Mouse (Mus musculus): ENCODE data around the gene E130208F15Rik. TPM values are rescaled to one million over a fixed set of nuclear protein-coding genes. Genes with fewer than 3 reads are reported as not detected.

The E130208F15Rik gene
- total and polyA plus RNA-seq, 2 experiments from 2014 or later, result 0.05 TPM; not detected in 1

DNA sequence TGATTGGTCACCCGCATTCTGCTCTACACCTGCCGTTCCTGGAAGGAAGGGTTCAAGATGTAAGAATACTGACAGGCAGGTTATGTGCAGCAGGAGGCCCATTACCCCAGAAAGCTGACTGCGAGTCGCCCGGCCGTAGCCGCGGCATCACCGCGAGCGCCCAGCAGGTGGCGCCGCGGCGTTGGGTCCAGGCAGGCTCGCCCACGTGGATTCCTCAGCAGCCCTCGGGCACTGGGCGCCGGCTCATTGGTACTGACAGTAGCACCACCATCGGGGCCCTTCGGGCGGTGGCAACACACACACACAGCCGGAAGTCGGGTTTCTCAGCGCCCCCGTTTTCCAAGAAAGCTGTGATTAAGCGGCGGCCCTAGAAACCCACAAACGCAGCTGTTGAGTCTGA, 26.3 kb downstream of the E130208F15Rik start:
- Histone ChIP-seq H3K27ac (ENCODE audit: low read depth, low read length) (no peak overlapping the region), H3K9ac (replicated peaks; ENCODE audit: low read length, poor library complexity, severe bottlenecking) (no peak overlapping the region), H3K36me3 (ENCODE audit: insufficient read depth, low read length) (no peaks in the 10 kb centered on the region), H3K27me3 (ENCODE audit: insufficient read depth, low read length) (peaks cover 10% of the 10 kb centered on the region; the same call in 1 of the 2 replicates), H3K4me2 (ENCODE audit: low read depth, low read length, poor library complexity, severe bottlenecking) (peak overlapping the region; percentile 47), H3K4me1 (ENCODE audit: insufficient read depth, low read length) (no peaks in the 10 kb centered on the region), H3K4me3 (ENCODE audit: low read depth, low read length) (peak overlapping the region; percentile 17; the same call in 1 of the 2 replicates), H3K9me3 (ENCODE audit: low read length) (no peaks in the 10 kb centered on the region)
- 2% methylated on average over 30 of the region's 30 CpGs for WGBS
- ATAC-seq (ENCODE audit: low FRiP score), result peak; percentile 63
- DNase-seq (ENCODE audit: low spot score), result peak; percentile 82
- peak; percentile 85 for TF ChIP-seq CTCF (IDR thresholded peaks at IDR 0.05)

- Histone ChIP-seq H3K9ac (replicated peaks; ENCODE audit: low read length, poor library complexity, severe bottlenecking) (no peak overlapping the region), H3K4me2 (ENCODE audit: low read depth, low read length, poor library complexity, severe bottlenecking) (no peak overlapping the region), H3K27ac (ENCODE audit: low read depth, low read length) (no peak overlapping the region), H3K4me1 (ENCODE audit: insufficient read depth, low read length) (no peaks in the 10 kb centered on the region), H3K4me3 (ENCODE audit: low read depth, low read length) (no peak overlapping the region), H3K27me3 (ENCODE audit: insufficient read depth, low read length) (0 out of 2 replicates have a peak, but pooled peaks cover 4% of the 10 kb centered on the region), H3K9me3 (ENCODE audit: low read length) (no peaks in the 10 kb centered on the region), H3K36me3 (ENCODE audit: insufficient read depth, low read length) (peaks cover 26% of the 10 kb centered on the region)
- ATAC-seq (ENCODE audit: low FRiP score) (peak; percentile 58; the same call in 1 of the 2 replicates), DNase-seq (ENCODE audit: low spot score) (peak; percentile 86)
- 16% methylated on average over 6 of the region's 6 CpGs for WGBS
- TF ChIP-seq CTCF (IDR thresholded peaks at IDR 0.05), result peak; percentile 80
These were observed 31.8 kb downstream of the E130208F15Rik start for GRCm38 (mm10) chr7:30353279-30353822.

- Histone ChIP-seq H3K4me1 (ENCODE audit: insufficient read depth, low read length) (no peaks in the 10 kb centered on the region), H3K4me3 (ENCODE audit: low read depth, low read length) (no peak overlapping the region), H3K27me3 (ENCODE audit: insufficient read depth, low read length) (no peaks in the 10 kb centered on the region), H3K27ac (ENCODE audit: low read depth, low read length) (no peak overlapping the region), H3K36me3 (ENCODE audit: insufficient read depth, low read length) (peaks cover 27% of the 10 kb centered on the region), H3K4me2 (ENCODE audit: low read depth, low read length, poor library complexity, severe bottlenecking) (no peak overlapping the region), H3K9ac (replicated peaks; ENCODE audit: low read length, poor library complexity, severe bottlenecking) (no peak overlapping the region), H3K9me3 (ENCODE audit: low read length) (no peaks in the 10 kb centered on the region)
- WGBS, result 71% methylated on average over 4 of the region's 4 CpGs
- no peak for TF ChIP-seq CTCF (IDR thresholded peaks at IDR 0.05)
- DNase-seq (ENCODE audit: low spot score), result no peak
- ATAC-seq (ENCODE audit: low FRiP score), result 0 out of 2 replicates have a peak, but pooled peaks have one; percentile 13
These were observed 32.5 kb downstream of the E130208F15Rik start for GRCm38 (mm10) chr7:30354059-30354458.

GRCm38 (mm10) chr7:30358378-30359186, 37.0 kb downstream of the E130208F15Rik start:
- TF ChIP-seq CTCF (IDR thresholded peaks at IDR 0.05), result no peak
- Histone ChIP-seq H3K36me3 (ENCODE audit: insufficient read depth, low read length) (peaks cover 39% of the 10 kb centered on the region), H3K27ac (ENCODE audit: low read depth, low read length) (no peak overlapping the region), H3K9me3 (ENCODE audit: low read length) (no peaks in the 10 kb centered on the region), H3K4me3 (ENCODE audit: low read depth, low read length) (no peak overlapping the region), H3K9ac (replicated peaks; ENCODE audit: low read length, poor library complexity, severe bottlenecking) (0 out of 2 replicates have a peak overlapping the region, but pooled peaks have one; percentile 1), H3K4me2 (ENCODE audit: low read depth, low read length, poor library complexity, severe bottlenecking) (no peak overlapping the region), H3K27me3 (ENCODE audit: insufficient read depth, low read length) (no peaks in the 10 kb centered on the region), H3K4me1 (ENCODE audit: insufficient read depth, low read length) (peaks cover 17% of the 10 kb centered on the region; the same call in 1 of the 2 replicates)
- ATAC-seq (ENCODE audit: low FRiP score) (no peak), DNase-seq (ENCODE audit: low spot score) (no peak)
- 68% methylated on average over 7 of the region's 7 CpGs for WGBS

- Histone ChIP-seq H3K4me2 (ENCODE audit: low read depth, low read length, poor library complexity, severe bottlenecking) (no peak overlapping the region), H3K36me3 (ENCODE audit: insufficient read depth, low read length) (peaks cover 39% of the 10 kb centered on the region), H3K4me1 (ENCODE audit: insufficient read depth, low read length) (peaks cover 23% of the 10 kb centered on the region; the same call in 1 of the 2 replicates), H3K9me3 (ENCODE audit: low read length) (no peaks in the 10 kb centered on the region), H3K27me3 (ENCODE audit: insufficient read depth, low read length) (no peaks in the 10 kb centered on the region), H3K27ac (ENCODE audit: low read depth, low read length) (no peak overlapping the region), H3K4me3 (ENCODE audit: low read depth, low read length) (no peak overlapping the region), H3K9ac (replicated peaks; ENCODE audit: low read length, poor library complexity, severe bottlenecking) (0 out of 2 replicates have a peak overlapping the region, but pooled peaks have one; percentile 1)
- DNase-seq (ENCODE audit: low spot score) (no peak), ATAC-seq (ENCODE audit: low FRiP score) (no peak)
- 89% methylated on average over 31 of the region's 31 CpGs for WGBS
- no peak for TF ChIP-seq CTCF (IDR thresholded peaks at IDR 0.05)
These were observed 37.8 kb downstream of the E130208F15Rik start for GRCm38 (mm10) chr7:30359276-30359865.
